8 mouse cellular contexts compared by ENCODE assay signal in genomic region chr15:82983416-82984026, GRCm38 (mm10). TPM values are rescaled to one million over a fixed set of nuclear protein-coding genes. Genes with fewer than 3 reads are reported as not detected.
DNase-seq lines count a peak whose midpoint lies in the region; ATAC-seq lines count a peak whose summit lies in the region.

No protein-coding gene starts in this region.

- H3K4me2 ChIP-seq in embryonic facial prominence, embryonic 13.5 days = peak overlapping the region; percentile 47

- no peaks in the 10 kb centered on the region for H3K36me3 ChIP-seq in embryonic facial prominence, embryonic 13.5 days

- peak; percentile 11; the same call in 1 of the 2 replicates for ATAC-seq in embryonic facial prominence, embryonic 13.5 days (ENCODE audit: insufficient number of reproducible peaks, insufficient read depth, low FRiP score, low TSS enrichment, low read depth)
- no peak for ATAC-seq in erythroid progenitor cell, adult 5-6 weeks (replicated peaks; ENCODE audit: low FRiP score, poor library complexity, severe bottlenecking)

- peaks cover 75% of the 10 kb centered on the region for H3K4me1 ChIP-seq in embryonic facial prominence, embryonic 13.5 days

- DNase-seq in layer of hippocampus, adult 11-12 months (ENCODE audit: low spot score) = peak; percentile 50
- DNase-seq in layer of hippocampus, postnatal 25 days (ENCODE audit: extremely low spot score in 1 of 2, low spot score in 1 of 2) = no peak
- peak; percentile 48 for DNase-seq in heart, postnatal 4 days
- peak; percentile 67 to 76 for DNase-seq in kidney, postnatal 4 days
- peak; percentile 18 for DNase-seq in skeletal muscle tissue, adult 2 months (ENCODE audit: low read depth, low spot score)
- no peak for DNase-seq in natural killer cell, adult 2 months (ENCODE audit: low spot score in 2 of 2)

- H3K9ac ChIP-seq in embryonic facial prominence, embryonic 13.5 days = peak overlapping the region; percentile 55

- WGBS in embryonic facial prominence, embryonic 13.5 days = 6% methylated on average over 9 of the region's 9 CpGs

- peak overlapping the region; percentile 9; the same call in 1 of the 2 replicates for H3K4me3 ChIP-seq in embryonic facial prominence, embryonic 13.5 days

- peak overlapping the region; percentile 88 for H3K27ac ChIP-seq in embryonic facial prominence, embryonic 13.5 days

- H3K9me3 ChIP-seq in embryonic facial prominence, embryonic 13.5 days = no peaks in the 10 kb centered on the region

- peaks cover 9% of the 10 kb centered on the region; the same call in 1 of the 2 replicates for H3K27me3 ChIP-seq in embryonic facial prominence, embryonic 13.5 days

RNA-seq across cellular contexts. Expression of gene Tcf20, which starts 4.2 kb away (rescaled TPM):
- total RNA-seq in layer of hippocampus, postnatal 25 days (2021) = 100 to 1,000 TPM; 213 TPM
- polyA plus RNA-seq in embryonic facial prominence, embryonic 13.5 days (2015; fragmentation: Nextera tagmentation; extraction: Ambion mirVana) = 15.2 and 15.8 TPM in 2 replicates
- 10 to 100 TPM; 71.1 to 78.7 TPM for total RNA-seq in heart, postnatal 4 days (2021)
- total RNA-seq in erythroid progenitor cell, adult 5-6 weeks (2015; ENCODE audit: low replicate concordance) = 35.0 and 36.0 TPM in 2 replicates
- 51.7 and 55.5 TPM in 2 replicates for total RNA-seq in erythroid progenitor cell, adult 5-6 weeks (2017; ENCODE audit: low replicate concordance)

RNA-seq across cellular contexts. Expression of gene Nfam1, which starts 49.6 kb away (rescaled TPM):
- total RNA-seq in layer of hippocampus, postnatal 25 days (2021) = 1 to 10 TPM; 2.5 to 2.7 TPM
- polyA plus RNA-seq in embryonic facial prominence, embryonic 13.5 days (2015; fragmentation: Nextera tagmentation; extraction: Ambion mirVana) = 3.6 and 3.7 TPM in 2 replicates
- total RNA-seq in heart, postnatal 4 days (2021) = 1 to 10 TPM in 1 of 2 experiments, under 1 TPM in 1; 0.98 to 1.4 TPM
- total RNA-seq in erythroid progenitor cell, adult 5-6 weeks (2015; ENCODE audit: low replicate concordance) = 14.4 and 17.2 TPM in 2 replicates
- 11.9 and 16.9 TPM in 2 replicates for total RNA-seq in erythroid progenitor cell, adult 5-6 weeks (2017; ENCODE audit: low replicate concordance)

Comparison
In these comparisons a context has a peak if more than half of its experiments do, and no peak if none do; other contexts are left out.
1. DNase-seq: peak in layer of hippocampus, adult 11-12 months (single experiment), heart, postnatal 4 days (single experiment), kidney, postnatal 4 days (2 of 2) and skeletal muscle tissue, adult 2 months (single experiment); none in layer of hippocampus, postnatal 25 days (0 of 2) and natural killer cell, adult 2 months (0 of 2).